Mouse (Mus musculus) ES-Bruce4 (cell line): ENCODE measurements at regions not wholly inside any gene's neighbourhood (a gene's known extent, or its start where the extent isn't known, plus 50 kb on each side); places are given as distances from the start of the nearest gene placed in this dataset.

Experiments
- CTCF ChIP-seq: IDR thresholded peaks from one replicate; pipeline ENCODE4 v1.8.1; 2011; ENCODE audit warnings: low read depth, low read length
- EP300 ChIP-seq: IDR thresholded peaks from 2 replicates; pipeline ENCODE4 v1.6.1; 2011; ENCODE audit warnings: low read depth, low read length; ENCODE audit not compliant: insufficient read depth

DNA sequence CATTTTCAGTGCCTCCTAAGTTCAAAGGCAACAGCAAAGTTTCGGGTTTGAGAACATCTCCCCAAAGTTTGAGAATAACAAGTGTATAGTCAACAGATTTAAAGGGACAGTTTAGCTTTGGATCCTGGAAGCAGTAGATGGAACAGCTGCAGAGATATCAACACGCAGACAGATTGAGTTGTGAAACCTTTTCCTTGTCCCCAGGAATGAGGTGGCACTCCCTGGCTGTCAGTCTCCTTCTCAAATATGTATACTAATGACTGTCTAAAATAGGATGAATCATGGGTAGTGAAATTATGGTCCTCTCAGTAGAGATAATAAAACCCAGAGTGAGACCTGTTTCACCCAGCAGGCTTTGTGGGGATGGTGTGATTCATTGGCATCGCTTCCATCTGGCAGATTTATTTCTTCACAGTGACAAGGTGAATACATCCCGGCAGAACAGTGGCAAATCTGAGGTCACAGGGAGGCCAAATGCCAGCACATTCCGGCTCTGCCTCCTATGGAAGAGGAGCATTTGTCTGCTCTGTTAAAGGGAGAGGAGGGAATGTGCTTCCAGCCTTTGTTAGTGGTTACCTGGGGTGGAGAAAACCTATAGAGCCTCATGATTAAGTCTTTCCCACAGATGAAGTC is 272.2 kb downstream of the Arpp21 start:
- no peak for TF ChIP-seq EP300
- no peak for TF ChIP-seq CTCF
